Mouse (Mus musculus): Measurements from ENCODE around the gene Pet2.

- no peak for TF ChIP-seq MAFK (IDR thresholded peaks at IDR 0.05; ENCODE audit: insufficient replicate concordance, low read length)
- TF ChIP-seq EP300 (IDR thresholded peaks at IDR 0.05; ENCODE audit: low read length) = no peak
- no peak for TF ChIP-seq CTCF (conservative IDR thresholded peaks at IDR 0.05 in 1 of 2, IDR thresholded peaks at IDR 0.05 in 1 of 2; ENCODE audit: low read depth in 2 of 2, low read length in 2 of 2)
- TF ChIP-seq CHD2 (IDR thresholded peaks at IDR 0.05; ENCODE audit: low read length) = no peak
- no peak for TF ChIP-seq MAX (IDR thresholded peaks at IDR 0.05; ENCODE audit: low read length)
- no peak for TF ChIP-seq SIN3A (IDR thresholded peaks at IDR 0.05; ENCODE audit: low read length)
Observed at GRCm38 (mm10) chrX:89409589-89409988, at the start of gene Pet2.

All from CH12.LX (cell line).